Mouse (Mus musculus) midbrain, embryonic 11.5 days (tissue): ENCODE results near the gene Gna12. TPM values are rescaled to one million over a fixed set of nuclear protein-coding genes. Genes with fewer than 3 reads are reported as not detected.

ENCODE experiments used
- ATAC-seq: fragments of 200-750 bp; cut with Nextera tagmentation; 2 replicates; pipeline ENCODE4 v1.8.0; 2017; ENCODE audit warnings: moderate TSS enrichment, moderate library complexity; ENCODE audit not compliant: low FRiP score
- DNase-seq: peaks from one replicate; pipeline ENCODE4 v3.0.0; 2015; ENCODE audit warnings: low spot score; ENCODE audit errors: missing footprints
- H3K27ac ChIP-seq: fragments of 300-500 bp; sonication (generic); 2 replicates; pipeline ENCODE4 v1.5.1; 2014; ENCODE audit warnings: low read depth, low read length
- H3K27me3 ChIP-seq: fragments of 300-500 bp; sonication (generic); 2 replicates; pipeline ENCODE4 v1.6.1; 2014; ENCODE audit warnings: mild to moderate bottlenecking, low read length, moderate library complexity, mixed read lengths; ENCODE audit not compliant: control insufficient read depth, insufficient read depth
- H3K36me3 ChIP-seq: fragments of 300-500 bp; sonication (generic); 2 replicates; pipeline ENCODE4 v1.6.1; 2014; ENCODE audit warnings: mild to moderate bottlenecking, low read length, moderate library complexity, mixed read lengths; ENCODE audit not compliant: control insufficient read depth, insufficient read depth
- H3K4me1 ChIP-seq: fragments of 300-500 bp; sonication (generic); 2 replicates; pipeline ENCODE4 v1.6.1; 2014; ENCODE audit warnings: low read length; ENCODE audit not compliant: control insufficient read depth, insufficient read depth
- H3K4me2 ChIP-seq: fragments of 300-500 bp; sonication (generic); 2 replicates; pipeline ENCODE4 v1.6.1; 2014; ENCODE audit warnings: mild to moderate bottlenecking, moderate library complexity
- H3K4me3 ChIP-seq: fragments of 300-500 bp; sonication (generic); 2 replicates; pipeline ENCODE4 v1.5.1; 2014; ENCODE audit warnings: low read depth, low read length
- H3K9ac ChIP-seq: fragments of 300-500 bp; sonication (generic); 2 replicates; pipeline ENCODE4 v1.6.1; 2014; ENCODE audit warnings: low read length
- H3K9me3 ChIP-seq: fragments of 300-500 bp; sonication (generic); 2 replicates; pipeline ENCODE4 v1.6.1; 2016; ENCODE audit warnings: low read length; ENCODE audit not compliant: control insufficient read depth
- WGBS: fragments of 180-500 bp; shearing (Covaris S2); extraction: QIAGEN DNeasy Blood & Tissue Kit; methylation state at CpG from one replicate; pipeline ENCODE4 v1.1.7; 2014; 5-methylcytosine and 5-hydroxymethylcytosine counted together
- polyA plus RNA-seq: library from polyadenylated mRNA; unstranded; fragments of >200 nt; fragmentation: Nextera tagmentation; extraction: Ambion mirVana; gene quantifications from 2 replicates; pipeline ENCODE4 v1.2.1, GENCODE M21; 2014

The Gna12 gene
- polyA plus RNA-seq, 1 experiment from 2014 or later, result 33.4 TPM

- DNase-seq (no peak), ATAC-seq (no peak)
- no peaks in the 10 kb centered on the region for H3K4me1 ChIP-seq
- no peaks in the 10 kb centered on the region for H3K36me3 ChIP-seq
- H3K27ac ChIP-seq, result no peak overlapping the region
- H3K4me3 ChIP-seq, result no peak overlapping the region
- no peak overlapping the region for H3K9ac ChIP-seq
- 29% methylated on average over 12 of the region's 12 CpGs for WGBS
- H3K27me3 ChIP-seq, result no peaks in the 10 kb centered on the region
- no peak overlapping the region for H3K4me2 ChIP-seq
- H3K9me3 ChIP-seq, result no peaks in the 10 kb centered on the region
These were observed 86.5 kb downstream of the Gna12 start for GRCm38 (mm10) chr5:140743706-140744131.

GRCm38 (mm10) chr5:140741877-140742276 lies 88.4 kb downstream of the Gna12 start:
- no peak for DNase-seq
- H3K4me2 ChIP-seq, result no peak overlapping the region
- no peaks in the 10 kb centered on the region for H3K36me3 ChIP-seq

GRCm38 (mm10) chr5:140741040-140741439 lies 89.2 kb downstream of the Gna12 start:
- H3K9me3 ChIP-seq, result no peaks in the 10 kb centered on the region
- DNase-seq, result no peak
- H3K27me3 ChIP-seq, result peaks cover 5% of the 10 kb centered on the region; the same call in 1 of the 2 replicates
- WGBS, result 75% methylated on average over 11 of the region's 11 CpGs
- H3K27ac ChIP-seq, result no peak overlapping the region
- no peak overlapping the region for H3K4me3 ChIP-seq
- H3K9ac ChIP-seq, result no peak overlapping the region
- no peak for ATAC-seq
- H3K4me2 ChIP-seq, result no peak overlapping the region
- H3K4me1 ChIP-seq, result no peaks in the 10 kb centered on the region; the same call in 1 of the 2 replicates
- no peaks in the 10 kb centered on the region for H3K36me3 ChIP-seq

More at GRCm38 (mm10) chr5:140741877-140742276, 88.4 kb downstream of the Gna12 start:
- no peak for ATAC-seq
- Histone ChIP-seq H3K9ac (no peak overlapping the region), H3K27me3 (peaks cover 2% of the 10 kb centered on the region; the same call in 1 of the 2 replicates), H3K4me3 (no peak overlapping the region), H3K9me3 (no peaks in the 10 kb centered on the region), H3K4me1 (no peaks in the 10 kb centered on the region), H3K27ac (no peak overlapping the region)

GRCm38 (mm10) chr5:140739813-140740212 lies 90.4 kb downstream of the Gna12 start:
- Histone ChIP-seq H3K4me1 (peaks cover 6% of the 10 kb centered on the region), H3K36me3 (no peaks in the 10 kb centered on the region), H3K27me3 (peaks cover 13% of the 10 kb centered on the region), H3K9ac (no peak overlapping the region), H3K9me3 (no peaks in the 10 kb centered on the region), H3K4me2 (no peak overlapping the region), H3K4me3 (no peak overlapping the region), H3K27ac (no peak overlapping the region)
- DNase-seq (no peak), ATAC-seq (no peak)
- 83% methylated on average over 12 of the region's 12 CpGs for WGBS

GRCm38 (mm10) chr5:140736166-140736565 lies 94.1 kb downstream of the Gna12 start:
- Histone ChIP-seq H3K4me3 (no peak overlapping the region), H3K4me2 (no peak overlapping the region), H3K36me3 (no peaks in the 10 kb centered on the region), H3K27ac (no peak overlapping the region), H3K4me1 (peaks cover 6% of the 10 kb centered on the region), H3K27me3 (peaks cover 13% of the 10 kb centered on the region), H3K9ac (no peak overlapping the region), H3K9me3 (no peaks in the 10 kb centered on the region)
- no peak for ATAC-seq
- WGBS, result 23% methylated on average over 13 of the region's 13 CpGs
- DNase-seq, result no peak

GRCm38 (mm10) chr5:140735297-140735696 lies 94.9 kb downstream of the Gna12 start:
- peak overlapping the region; percentile 7; the same call in 1 of the 2 replicates for H3K9ac ChIP-seq
- no peaks in the 10 kb centered on the region for H3K9me3 ChIP-seq
- peaks cover 6% of the 10 kb centered on the region for H3K4me1 ChIP-seq
- peak; percentile 90 for DNase-seq
- whole genome bisulfite sequencing, result 4% methylated on average over 22 of the region's 22 CpGs
- no peak for ATAC-seq
- no peak overlapping the region for H3K27ac ChIP-seq
- H3K27me3 ChIP-seq, result peaks cover 13% of the 10 kb centered on the region
- H3K36me3 ChIP-seq, result no peaks in the 10 kb centered on the region
- H3K4me3 ChIP-seq, result peak overlapping the region; percentile 14; the same call in 1 of the 2 replicates
- H3K4me2 ChIP-seq, result peak overlapping the region; percentile 40

GRCm38 (mm10) chr5:140733336-140733735 lies 96.9 kb downstream of the Gna12 start:
- DNase-seq (no peak), ATAC-seq (no peak)
- Histone ChIP-seq H3K36me3 (no peaks in the 10 kb centered on the region), H3K4me3 (no peak overlapping the region), H3K9ac (no peak overlapping the region), H3K4me1 (peaks cover 6% of the 10 kb centered on the region), H3K4me2 (no peak overlapping the region), H3K27ac (no peak overlapping the region), H3K9me3 (no peaks in the 10 kb centered on the region), H3K27me3 (peaks cover 13% of the 10 kb centered on the region)
- WGBS, result 84% methylated on average over 3 of the region's 3 CpGs

- ATAC-seq (no peak), DNase-seq (no peak)
- Histone ChIP-seq H3K9me3 (no peaks in the 10 kb centered on the region), H3K27ac (no peak overlapping the region), H3K27me3 (peaks cover 13% of the 10 kb centered on the region), H3K4me3 (no peak overlapping the region), H3K36me3 (no peaks in the 10 kb centered on the region), H3K4me1 (peaks cover 6% of the 10 kb centered on the region), H3K9ac (no peak overlapping the region), H3K4me2 (no peak overlapping the region)
- WGBS, result 64% methylated on average over 4 of the region's 4 CpGs
These were observed 98.0 kb downstream of the Gna12 start for GRCm38 (mm10) chr5:140732195-140732594.

- Histone ChIP-seq H3K27ac (no peak overlapping the region), H3K9me3 (no peaks in the 10 kb centered on the region), H3K4me1 (peaks cover 6% of the 10 kb centered on the region), H3K4me2 (no peak overlapping the region), H3K27me3 (peaks cover 9% of the 10 kb centered on the region), H3K9ac (no peak overlapping the region), H3K4me3 (no peak overlapping the region), H3K36me3 (no peaks in the 10 kb centered on the region)
- no peak for DNase-seq
- ATAC-seq, result no peak
- 85% methylated on average over 11 of the region's 11 CpGs for WGBS
These were observed 99.0 kb downstream of the Gna12 start for GRCm38 (mm10) chr5:140731040-140731797.
